Mouse (Mus musculus) adrenal gland, adult 18-20 months (tissue): ENCODE results near the gene Atf6. TPM values are rescaled to one million over a fixed set of nuclear protein-coding genes. Genes with fewer than 3 reads are reported as not detected.
A peak's percentile ranks its signal among the peaks of the same experiment; 100 is the strongest.

Experiments
- DNase-seq, 2 experiments: peaks; one replicate each; pipeline ENCODE4 v3.0.0; 2021 to 2022; ENCODE audit warnings: low spot score in 2 of 2
- total RNA-seq, 2 experiments: library from RNA; stranded (reverse); gene quantifications; 1 replicate in 1 of 2; 2 replicates in 1 of 2; pipeline ENCODE4 v1.2.3; 2021

Atf6 gene
- total RNA-seq, 2 experiments from 2014 or later = 34.8 to 36.9 TPM

GRCm38 (mm10) chr1:170674184-170674775 is 193.3 kb downstream of the Atf6 start:
- DNase-seq = no peak

- DNase-seq = peak in 1 of 2 experiments; percentile 11
Measured at GRCm38 (mm10) chr1:170665200-170665599, 202.4 kb downstream of the Atf6 start.

GRCm38 (mm10) chr1:170664620-170665185 is 202.9 kb downstream of the Atf6 start:
- DNase-seq = peak in 1 of 2 experiments; percentile 11

GRCm38 (mm10) chr1:170659260-170659659 is 208.3 kb downstream of the Atf6 start:
- no peak for DNase-seq

- no peak for DNase-seq
Measured at GRCm38 (mm10) chr1:170657643-170658314, 209.8 kb downstream of the Atf6 start.

GRCm38 (mm10) chr1:170657228-170657521 is 210.4 kb downstream of the Atf6 start:
- no peak for DNase-seq

GRCm38 (mm10) chr1:170656518-170657227 is 210.9 kb downstream of the Atf6 start:
- no peak for DNase-seq

GRCm38 (mm10) chr1:170655280-170655917 is 212.2 kb downstream of the Atf6 start:
- no peak for DNase-seq

Other genes starting within 250 kb of the Atf6 start
- 1 to 10 TPM; 5.1 to 5.2 TPM for gene Olfml2b, start 223.2 kb downstream of the Atf6 start, total RNA-seq
- under 1 TPM; 0.51 to 0.53 TPM for gene Gm26620, start 17.3 kb upstream of the Atf6 start, total RNA-seq
- gene Dusp12, start 17.8 kb upstream of the Atf6 start, total RNA-seq = 10 to 100 TPM; 13.5 to 18.2 TPM
- not detected for gene Fcrlb, start 45.2 kb upstream of the Atf6 start, total RNA-seq
- gene Fcrla, start 59.8 kb upstream of the Atf6 start, total RNA-seq = under 1 TPM in 1 of 2 experiments, not detected in 1; 0.54 TPM
- gene Fcgr2b, start 108.8 kb upstream of the Atf6 start, total RNA-seq = 10 to 100 TPM in 1 of 2 experiments, 1 to 10 TPM in 1; 7.0 to 15.6 TPM
- gene Fcgr4, start 151.1 kb upstream of the Atf6 start, total RNA-seq = 10 to 100 TPM in 1 of 2 experiments, 1 to 10 TPM in 1; 5.8 to 13.0 TPM
- 10 to 100 TPM; 17.7 to 32.8 TPM for gene Fcgr3, start 197.2 kb upstream of the Atf6 start, total RNA-seq
- gene Cfap126, start 246.1 kb upstream of the Atf6 start, total RNA-seq = 1 to 10 TPM; 3.0 to 4.2 TPM